Mouse (Mus musculus): ENCODE measurements at regions not wholly inside any gene's neighbourhood (a gene's known extent, or its start where the extent isn't known, plus 50 kb on each side); places are given as distances from the start of the nearest gene placed in this dataset.
A peak's percentile ranks its signal among the peaks of the same experiment; 100 is the strongest.

DNA sequence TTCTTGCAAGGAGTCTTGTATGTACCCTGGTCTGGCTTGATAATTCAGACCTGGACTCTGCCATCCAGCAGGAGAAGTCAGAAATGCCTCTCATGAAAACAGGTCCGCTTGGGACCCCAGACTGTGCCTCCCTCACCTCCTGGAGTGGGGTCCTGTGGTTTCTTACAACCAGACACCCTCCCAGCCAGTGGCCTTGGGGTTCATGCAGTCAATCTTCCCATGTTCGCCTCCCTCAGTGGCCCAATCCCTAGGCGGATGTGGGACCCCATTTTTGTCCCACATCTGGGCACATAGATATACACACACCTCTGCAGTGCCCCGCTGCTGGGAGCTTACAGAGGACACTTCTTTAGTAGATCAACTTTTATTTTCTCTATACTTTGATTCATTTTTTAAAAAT, 217.7 kb downstream of the Lrfn2 start:
- DNase-seq = no peak

DNA sequence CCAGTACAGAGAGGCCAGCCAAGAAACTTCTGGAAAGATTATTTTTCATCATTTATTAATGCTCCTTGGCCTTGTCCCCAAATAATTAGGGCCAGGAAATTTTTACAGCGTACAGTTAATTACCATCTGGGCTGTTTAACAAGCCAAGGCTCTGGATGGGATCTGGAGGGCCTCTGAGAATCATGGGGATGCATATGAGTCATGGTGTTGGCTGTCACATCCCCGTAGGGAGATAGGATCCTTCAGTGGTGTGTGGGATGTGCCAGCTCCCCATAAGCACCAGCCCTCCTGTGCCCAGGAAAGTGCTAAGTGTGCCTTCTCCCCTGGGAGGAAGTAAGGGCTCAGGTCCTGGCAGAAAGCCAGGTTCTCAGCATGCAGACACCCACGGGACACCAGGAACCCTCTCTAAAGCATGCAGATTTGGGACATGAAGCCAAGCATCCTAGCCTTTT, 218.8 kb downstream of the Lrfn2 start:
- peak; percentile 33 to 41 for DNase-seq

DNA sequence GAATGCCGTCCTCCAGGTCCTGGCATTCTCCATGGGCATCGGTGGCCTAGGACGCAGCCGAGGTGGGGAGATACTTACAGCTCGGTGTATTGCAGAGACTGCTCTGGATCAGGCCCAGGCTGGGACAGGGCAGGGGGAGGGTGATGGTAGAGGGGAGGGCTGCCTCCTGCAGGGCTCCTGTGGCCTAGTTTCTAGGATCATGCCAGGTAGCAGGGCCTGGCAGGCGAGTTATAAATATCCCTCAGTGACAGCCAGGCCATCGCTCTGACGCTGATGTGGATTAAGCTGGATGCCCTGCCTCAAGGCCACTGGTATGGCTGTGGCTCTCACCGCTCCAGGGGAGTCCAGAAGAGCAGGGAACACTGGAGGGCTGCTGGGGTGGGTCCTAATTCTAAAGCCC, 221.8 kb downstream of the Lrfn2 start:
- peak in 1 of 2 experiments; percentile 16 for DNase-seq

DNA sequence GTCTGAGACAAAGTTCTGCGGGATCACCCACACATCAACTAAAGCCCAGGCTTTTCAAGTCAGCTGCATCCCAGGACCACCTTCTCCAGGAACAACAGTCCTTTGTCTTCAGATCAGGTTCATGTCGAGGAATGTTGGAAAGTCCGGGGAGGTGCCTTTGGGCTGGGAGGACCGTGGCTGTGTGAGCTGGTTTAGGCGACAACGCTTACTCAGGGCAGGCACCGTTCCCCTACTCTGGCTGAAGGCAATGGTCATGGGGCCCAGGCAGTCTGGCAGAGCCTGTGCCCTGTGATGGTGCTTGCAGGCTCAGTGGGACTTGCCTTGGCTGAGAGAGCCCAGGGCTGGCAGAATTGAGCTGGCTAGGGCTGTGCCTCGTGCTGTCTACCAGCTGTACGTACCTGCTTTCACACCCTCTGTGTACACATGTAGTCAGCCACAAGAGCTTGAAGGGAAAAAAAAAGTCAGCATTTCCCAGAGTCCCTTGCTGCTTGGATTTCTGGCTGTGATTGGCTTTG, 222.9 kb downstream of the Lrfn2 start:
- no peak for DNase-seq

DNA sequence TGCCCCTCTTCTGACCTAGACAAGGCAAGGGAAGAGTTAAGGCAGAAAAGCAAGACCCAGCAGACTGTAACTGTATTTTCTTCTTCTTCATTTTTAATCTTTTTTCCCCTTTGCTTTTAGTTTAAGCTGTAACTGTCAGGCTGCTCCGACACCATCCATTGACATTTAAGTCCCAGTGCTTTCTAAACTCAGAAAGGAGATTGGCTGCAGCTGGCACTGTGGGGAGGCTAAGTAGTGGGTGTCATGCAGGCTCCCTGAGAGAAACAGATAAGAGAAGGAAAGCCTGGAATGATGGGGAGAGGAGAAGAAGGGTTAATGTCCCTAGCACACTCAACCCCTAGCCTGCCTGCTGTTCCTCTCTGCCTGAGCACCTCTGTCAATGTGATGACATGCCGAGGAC, 225.4 kb downstream of the Lrfn2 start:
- DNase-seq = no peak

DNA sequence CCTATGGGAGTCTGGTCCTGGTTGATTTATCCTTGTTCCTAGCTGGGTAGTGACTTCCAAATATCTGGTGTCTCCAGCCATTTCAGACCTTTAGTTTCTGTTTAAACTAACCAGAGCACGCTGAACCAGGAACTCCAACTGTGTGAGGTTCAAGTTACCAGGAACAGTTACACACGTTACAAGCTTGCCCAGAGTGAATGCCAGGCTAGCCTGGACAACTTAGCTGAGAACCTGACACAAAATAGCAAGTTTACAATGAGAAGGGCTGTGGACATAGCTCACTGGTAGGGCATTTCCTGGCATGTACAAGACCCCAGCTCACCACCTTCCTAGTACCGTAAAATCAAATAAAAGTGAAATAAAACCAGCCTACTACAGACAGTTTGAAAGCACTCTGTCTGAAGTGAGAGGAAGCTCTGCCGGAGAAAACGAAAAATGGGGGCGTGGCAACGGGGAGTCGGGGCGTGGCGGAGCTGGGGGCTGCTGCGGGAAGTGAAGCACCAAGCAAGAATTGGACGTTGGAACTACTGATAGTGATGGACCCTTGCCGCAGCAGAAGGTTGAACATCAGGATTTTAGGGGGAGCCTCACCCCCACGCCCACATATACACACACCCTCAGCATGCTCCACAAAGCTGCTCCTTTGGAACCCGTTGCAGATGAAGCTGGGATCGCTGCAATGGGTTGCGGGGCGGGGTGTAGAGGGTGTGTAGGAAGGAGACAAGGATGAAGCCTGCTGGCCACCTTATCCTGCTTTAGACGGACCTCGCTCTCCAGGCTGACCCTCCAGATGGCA, 239.3 kb downstream of the Lrfn2 start:
- no peak for DNase-seq

DNA sequence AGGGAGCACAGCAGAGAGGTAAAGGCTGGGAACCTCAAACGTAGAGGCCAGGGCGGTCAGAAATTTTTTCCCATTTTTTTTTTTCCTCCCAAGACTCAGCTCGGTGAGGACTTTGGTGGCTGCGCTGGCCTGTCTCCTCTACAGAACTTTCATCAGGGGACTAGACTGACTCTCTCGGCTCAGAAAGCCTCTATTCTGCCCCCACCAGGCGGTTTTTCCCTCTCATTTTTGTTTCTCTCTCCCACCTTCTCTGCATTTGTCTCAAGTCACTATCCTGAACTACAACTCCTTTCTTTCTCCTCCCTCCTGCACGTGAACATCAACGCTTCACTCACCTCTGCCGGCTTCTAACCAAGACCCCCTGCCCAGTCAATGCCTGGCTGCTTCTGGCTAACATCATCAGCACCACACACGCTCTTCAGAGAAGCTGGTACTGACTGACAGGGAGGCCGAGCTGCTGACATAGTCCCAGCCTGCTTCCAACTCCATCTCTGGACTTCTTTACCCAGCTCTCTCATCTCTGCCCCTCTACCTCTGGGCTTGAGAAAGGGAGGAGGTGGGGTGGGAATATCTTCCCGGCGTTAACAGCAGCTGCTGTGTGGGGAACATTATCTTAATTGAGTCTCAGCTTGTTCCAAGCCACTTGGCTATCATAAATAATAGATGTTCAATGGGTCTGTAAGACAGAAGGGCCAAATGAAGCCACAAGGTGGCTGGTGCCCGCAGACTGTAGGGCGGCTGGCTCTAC, 240.0 kb downstream of the Lrfn2 start:
- DNase-seq = no peak

DNA sequence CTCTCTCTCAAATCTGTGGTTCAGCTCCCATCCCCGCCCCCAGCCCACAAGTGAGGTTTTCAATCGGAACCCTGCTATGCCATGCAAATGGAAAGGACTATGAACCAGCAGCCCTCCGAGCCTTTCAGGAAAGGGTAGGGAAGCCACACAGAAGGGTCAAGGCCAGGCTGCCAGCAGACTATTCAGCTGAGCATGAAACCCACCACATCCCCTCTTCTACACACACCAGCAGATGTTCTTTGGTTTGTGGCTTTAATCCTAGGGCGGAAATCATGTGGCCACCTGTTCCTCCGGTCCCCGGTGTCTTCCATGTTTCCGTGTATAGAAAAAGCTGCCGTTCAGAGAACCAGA, 240.6 kb downstream of the Lrfn2 start:
- DNase-seq = no peak

DNA sequence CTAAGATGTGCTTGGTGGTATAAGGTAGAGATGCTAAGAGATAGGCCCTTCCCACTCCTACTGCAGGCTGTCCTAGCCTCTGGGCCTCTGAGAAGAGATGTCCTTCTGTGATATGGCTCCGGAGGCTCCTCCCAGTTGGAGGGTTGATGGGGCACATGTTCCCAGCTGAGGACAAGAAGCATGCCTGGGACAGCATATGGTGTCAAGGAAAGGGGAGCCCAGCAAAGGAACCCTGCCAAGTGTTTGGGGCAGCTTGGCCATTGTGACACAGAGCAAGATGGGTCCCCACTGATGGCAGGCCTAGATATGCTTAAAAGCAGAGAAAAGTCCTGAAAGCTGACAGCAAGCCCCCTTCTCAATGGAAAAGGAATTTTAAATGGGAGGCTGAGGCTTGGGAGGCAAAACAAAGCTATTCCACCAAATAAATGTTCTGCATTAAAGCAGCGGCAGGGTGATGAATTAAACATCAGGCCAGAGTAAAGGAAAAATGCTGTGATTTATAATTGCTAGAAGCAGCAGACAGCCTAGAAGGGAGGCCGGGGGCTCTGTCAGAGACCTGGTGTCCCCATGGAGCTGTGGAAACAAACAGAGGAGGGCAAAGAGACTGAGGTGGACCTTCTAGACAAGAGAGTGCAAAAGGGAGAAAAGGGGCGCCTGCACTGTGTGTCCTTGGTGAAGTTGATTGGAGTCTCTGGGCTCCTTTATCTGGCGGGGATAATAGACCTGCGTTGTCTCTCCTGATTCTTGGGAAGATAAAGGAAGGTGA, 246.0 kb downstream of the Lrfn2 start:
- no peak for DNase-seq

DNA sequence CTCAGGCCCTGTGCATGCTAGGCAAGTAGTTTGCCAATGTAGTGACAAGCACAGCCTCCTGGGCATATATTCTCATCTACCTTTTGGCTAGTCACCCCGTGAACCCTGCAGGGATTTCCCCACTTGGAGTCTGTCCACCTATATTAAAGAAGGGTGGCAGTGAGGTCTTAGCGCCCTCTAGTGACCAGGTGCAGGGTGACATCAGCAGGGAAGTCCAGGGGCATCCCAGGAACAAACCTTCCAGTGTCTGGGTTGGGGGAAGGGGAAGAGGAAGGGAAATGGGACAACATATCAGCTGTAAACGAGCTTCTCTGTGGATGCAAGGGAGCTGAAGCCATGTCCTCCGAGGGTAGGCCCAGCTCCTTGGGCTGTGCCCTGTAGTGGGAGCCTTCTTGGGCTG, 245.7 kb upstream of the Mocs1 start:
- peak; percentile 19 to 53 for DNase-seq

DNA sequence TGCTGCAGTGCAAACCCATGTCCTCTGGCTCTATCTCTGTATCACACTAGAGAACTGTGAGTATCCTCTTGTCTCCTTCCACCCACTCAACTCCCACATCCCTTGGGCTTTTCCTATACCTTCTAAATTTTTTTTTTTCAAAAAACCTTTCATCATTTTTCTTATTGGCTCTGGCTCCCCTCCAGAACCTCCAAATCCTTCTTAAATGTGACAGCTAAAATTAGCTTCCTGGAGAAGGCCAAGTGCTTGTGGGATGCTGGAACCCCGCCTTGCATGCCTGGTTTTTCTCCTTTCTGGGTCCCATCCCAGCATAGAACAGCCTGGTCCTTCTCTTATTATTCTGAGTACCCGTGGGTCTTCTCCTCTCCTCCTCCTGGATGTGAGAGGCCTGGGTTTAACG, 244.2 kb upstream of the Mocs1 start:
- no peak for DNase-seq

DNA sequence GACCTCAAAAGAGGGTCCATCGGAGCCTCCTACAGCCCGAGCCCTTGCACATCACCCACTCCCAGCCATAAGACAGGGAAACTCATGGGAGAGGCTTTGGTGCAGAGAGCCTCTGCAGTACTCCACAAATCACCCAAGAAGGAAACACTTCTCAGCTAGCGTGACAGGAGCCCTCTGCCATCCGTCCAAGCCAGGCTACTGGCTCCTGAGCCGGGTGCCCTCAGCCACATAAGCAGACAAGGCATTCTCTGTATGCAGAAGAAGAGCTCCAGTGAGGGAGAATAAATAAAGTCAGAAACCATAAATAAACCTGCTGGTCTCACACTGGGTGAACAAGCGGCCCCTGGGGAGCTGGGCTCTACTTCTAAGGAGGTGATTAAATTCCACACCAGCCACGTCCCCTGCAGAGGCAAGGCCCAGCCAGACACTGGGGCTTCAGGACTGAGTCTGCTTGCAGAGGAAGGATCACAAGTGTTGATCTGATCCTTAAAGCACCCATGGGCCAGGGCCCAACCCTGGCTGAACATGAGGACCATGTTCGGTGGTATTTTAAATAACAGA, 243.0 kb upstream of the Mocs1 start:
- DNase-seq = no peak

DNA sequence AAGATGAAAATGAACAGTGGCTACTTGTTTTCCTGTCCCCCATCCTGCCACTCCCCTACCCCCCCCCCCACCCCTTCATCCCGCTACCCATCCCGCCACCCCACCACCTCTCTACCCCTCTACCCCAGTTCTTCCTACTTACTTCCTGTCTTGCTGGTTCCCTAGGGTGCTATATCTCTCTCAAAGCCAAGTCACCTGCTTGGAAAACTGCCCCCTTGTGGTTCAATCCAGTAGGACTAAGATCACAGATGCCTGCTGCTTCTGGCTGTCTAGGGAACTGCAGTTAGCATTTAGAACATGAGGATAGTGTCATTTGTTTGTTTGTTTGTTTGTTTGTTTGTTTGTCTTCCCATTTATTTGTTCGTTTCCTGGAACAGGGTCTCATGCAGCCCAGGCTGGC, 238.4 kb upstream of the Mocs1 start:
- DNase-seq = peak; percentile 25 to 40

DNA sequence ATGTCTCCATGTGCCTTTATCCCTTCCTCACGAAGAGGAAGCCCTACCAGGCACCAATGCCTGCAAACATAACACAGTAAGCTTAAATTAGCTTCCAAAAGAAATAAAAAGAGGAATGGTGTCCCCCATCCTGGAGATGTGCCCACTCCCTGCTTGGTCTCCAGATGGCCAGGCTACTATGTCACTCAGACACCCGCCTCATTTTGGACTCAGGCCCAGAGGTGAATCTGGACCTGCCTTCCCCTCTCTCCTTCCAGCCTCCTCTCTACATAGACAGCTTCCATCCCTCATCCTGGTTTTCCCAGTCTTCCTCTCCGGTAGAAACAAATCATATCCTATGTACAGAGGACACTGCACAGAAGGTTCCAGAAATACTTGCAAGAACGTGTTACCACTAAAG, 237.8 kb upstream of the Mocs1 start:
- DNase-seq = peak; percentile 88 to 89

DNA sequence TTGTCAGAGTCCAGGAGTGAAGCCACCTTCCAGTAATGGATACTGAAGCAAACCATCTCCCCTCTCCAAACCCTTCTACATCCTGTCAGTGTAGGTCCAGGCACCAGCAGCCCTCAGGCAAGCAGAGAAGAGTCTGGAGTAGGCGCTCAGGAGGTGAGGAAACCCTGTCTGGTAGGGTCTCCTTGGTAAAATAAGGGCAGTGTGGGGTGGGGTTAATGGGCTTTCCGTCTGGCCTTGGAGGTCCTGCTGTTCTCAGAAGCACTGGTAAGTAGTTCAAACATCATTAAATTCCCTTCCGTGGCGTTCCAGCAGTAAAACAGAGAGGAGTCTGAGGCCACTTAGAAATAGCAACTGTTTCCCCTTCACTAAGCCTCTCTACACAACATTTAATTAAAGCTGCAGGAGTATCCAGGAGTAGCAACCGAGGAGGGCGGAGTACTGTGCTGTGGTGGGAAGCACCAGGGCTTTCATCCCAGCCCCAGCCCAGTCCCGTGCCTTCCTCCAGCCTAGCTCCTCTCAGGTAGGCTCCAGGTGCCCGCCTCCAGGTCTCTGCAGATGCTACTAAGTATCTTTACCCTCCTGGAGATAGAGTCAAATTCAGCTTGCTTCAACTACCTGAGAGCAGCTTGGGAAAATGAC, 232.0 kb upstream of the Mocs1 start:
- no peak for DNase-seq

DNA sequence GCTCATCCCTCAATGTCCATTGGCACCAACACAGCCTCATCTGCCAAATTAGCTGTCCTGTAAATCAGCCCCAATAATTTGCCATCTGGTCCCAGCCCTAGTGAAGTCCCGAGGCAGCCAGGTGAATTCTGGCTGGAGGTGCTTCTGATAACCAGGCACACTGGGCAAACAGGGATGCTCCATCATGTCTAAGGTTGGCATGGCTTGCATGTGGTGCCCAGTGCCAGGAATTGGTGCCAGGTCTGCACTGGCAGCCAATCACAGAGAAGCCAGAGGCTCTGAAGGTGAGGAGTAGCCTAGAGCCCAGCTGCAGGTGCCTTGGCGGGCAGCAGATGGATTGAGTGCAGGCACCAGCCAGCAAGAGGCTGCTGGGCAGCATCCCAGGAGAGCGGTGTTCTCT, 226.7 kb upstream of the Mocs1 start:
- DNase-seq = peak; percentile 89 to 91

DNA sequence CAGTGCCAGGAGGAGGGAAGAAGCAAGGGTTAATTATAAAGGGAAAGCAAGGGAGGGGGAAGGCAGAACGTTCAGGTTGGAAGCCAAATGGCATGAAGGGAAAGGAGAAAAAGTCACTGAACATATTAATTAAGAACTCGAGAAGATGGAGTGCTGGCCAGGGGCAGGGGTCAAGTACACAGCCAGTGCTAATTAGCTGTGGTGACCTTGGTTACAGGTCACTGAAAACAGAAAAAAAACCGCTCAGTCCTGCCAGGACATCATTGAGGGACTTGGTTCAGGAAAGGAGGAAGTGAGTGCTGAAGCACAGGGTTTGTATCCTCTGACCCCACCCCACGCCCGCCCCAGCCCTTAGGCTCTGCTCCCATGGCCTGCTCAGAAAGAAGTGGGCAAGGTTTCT, 223.1 kb upstream of the Mocs1 start:
- no peak for DNase-seq

DNA sequence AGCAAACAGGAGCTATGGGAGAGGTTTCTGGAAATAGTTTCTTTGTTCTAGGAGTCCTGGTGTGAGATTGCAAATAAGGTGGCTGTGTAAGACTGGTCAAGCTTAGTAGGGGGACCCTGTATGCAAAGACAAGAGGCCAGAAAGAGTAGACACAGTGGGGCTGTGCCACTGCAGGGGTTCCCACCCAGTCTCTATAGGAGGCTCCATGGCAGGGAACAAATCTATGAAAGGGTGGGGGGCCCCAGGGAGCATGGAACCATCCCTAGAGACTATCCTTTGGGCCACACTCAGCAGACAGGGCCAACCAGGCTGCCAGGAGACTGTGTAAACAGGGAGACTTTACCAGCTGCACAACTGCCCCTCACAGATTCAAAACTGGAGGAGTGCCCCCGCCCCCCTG, 222.6 kb upstream of the Mocs1 start:
- DNase-seq = no peak

DNA sequence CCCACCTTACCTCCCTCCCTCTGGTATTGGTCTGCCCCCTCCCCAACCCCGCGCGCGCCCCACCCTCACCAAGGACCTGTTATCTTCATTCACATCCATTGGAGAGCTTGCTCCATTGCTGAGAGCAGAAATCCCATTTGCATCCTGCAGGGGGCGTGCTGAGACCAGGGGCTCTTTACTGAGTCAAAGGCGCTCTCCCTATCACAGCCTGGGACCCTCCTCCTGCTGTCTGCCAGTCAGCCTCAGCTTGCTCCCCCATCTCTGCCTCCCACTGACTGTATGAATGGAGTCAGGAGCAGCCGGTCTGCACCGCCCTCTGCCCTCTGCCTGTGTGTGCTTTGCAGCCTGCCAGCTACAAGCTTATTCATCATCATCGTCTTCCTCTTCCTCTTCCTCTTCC, 221.5 kb upstream of the Mocs1 start:
- no peak for DNase-seq

DNA sequence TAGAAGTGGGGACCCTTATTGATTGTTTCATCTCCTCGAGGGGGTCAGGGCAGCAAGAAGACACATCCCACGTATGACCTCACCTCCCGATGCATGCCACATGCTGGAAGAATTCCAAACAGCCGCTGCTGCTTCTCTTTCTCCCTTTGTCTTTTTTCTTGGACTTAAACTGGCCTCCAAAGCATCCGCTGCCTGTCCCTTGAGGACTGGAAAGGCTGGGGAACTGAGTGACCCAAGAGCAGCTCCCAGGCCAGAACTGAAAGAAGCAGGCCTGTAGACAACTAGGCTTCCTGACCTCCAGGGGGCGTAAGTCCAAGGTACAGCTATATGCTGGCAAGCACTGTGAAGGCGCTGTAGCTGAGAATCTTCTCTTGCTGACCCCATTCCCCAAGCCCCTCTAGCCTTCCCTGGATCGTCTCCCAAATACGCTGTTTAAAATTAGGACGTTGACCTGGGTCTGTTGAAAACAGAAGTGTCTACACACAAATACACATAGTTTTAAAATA, 219.8 kb upstream of the Mocs1 start:
- DNase-seq = no peak

DNA sequence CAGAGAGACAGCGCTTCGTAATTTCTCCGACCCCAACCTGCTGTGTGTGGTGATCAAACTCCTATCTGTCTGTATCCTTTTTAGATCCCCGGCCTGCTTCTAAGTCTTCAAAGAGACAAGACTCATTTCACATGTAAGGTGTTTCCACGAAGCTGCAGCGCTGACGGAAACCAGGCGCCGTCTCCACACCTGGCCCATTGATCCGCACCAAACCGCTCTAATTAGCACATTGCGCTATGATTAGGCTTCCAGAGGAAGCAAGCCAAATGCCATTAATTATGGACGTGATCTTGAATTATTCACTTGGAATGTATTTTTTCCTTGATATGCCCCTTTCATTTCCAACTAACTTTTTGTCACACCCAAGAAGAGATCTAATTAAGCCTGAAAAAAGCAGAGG, 215.2 kb upstream of the Mocs1 start:
- DNase-seq = no peak

DNA sequence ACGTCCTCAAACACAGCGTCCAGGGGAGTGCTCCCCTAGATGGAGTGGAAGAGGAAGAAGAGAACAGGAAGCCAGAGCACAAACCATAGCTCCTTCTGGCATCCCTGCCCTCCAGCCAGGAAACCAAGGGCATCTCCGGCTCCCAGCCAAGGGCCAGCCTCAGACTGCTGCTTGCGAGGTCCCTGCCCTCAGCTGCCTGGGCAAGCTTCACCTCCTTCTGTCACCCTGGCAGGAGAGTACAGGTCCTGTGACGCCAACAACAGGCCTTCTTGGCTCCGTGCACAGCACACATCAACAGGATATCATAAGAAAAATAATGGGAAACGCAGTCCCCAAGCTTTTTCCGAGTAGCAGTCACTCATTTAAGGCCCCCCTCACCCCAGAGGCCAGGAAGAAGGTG, 212.9 kb upstream of the Mocs1 start:
- peak; percentile 88 to 91 for DNase-seq

Data from cerebellum, adult 18-20 months (tissue).